Mouse (Mus musculus) right cerebral cortex, postnatal 36 days (tissue): ENCODE data around the gene Marf1.
"Not testable (repeated sequence)": the region's sequence is repeated elsewhere in the genome, so short reads cannot be mapped to it uniquely, and the experiment has no call there.

Experiments
- DNase-seq, 2 experiments: peaks; one replicate each; pipeline ENCODE4 v3.0.0; 2022; ENCODE audit warnings: low spot score in 2 of 2, mixed read lengths in 1 of 2

Gene Marf1

GRCm38 (mm10) chr16:14068701-14069100, 94.5 kb downstream of the Marf1 start:
- not testable (repeated sequence) for DNase-seq

- not testable (repeated sequence) for DNase-seq
These were observed 96.6 kb downstream of the Marf1 start for GRCm38 (mm10) chr16:14066571-14066970.

GRCm38 (mm10) chr16:14059869-14060268, 103.3 kb downstream of the Marf1 start:
- no peak for DNase-seq
